Mouse (Mus musculus) C2C12 (cell line): ENCODE data around the gene Pet100. TPM values are rescaled to one million over a fixed set of nuclear protein-coding genes. Genes with fewer than 3 reads are reported as not detected.
A peak's percentile ranks its signal among the peaks of the same experiment; 100 is the strongest.

ENCODE experiments used
- H3K27me3 ChIP-seq: one replicate; pipeline ENCODE4 v1.6.1; 2011; ENCODE audit not compliant: control insufficient read depth, insufficient read depth, insufficient read length
- H3K36me3 ChIP-seq: one replicate; pipeline ENCODE4 v1.6.1; 2011; ENCODE audit not compliant: control insufficient read depth, insufficient read depth
- H3K4me3 ChIP-seq: one replicate; pipeline ENCODE4 v1.5.1; 2011; ENCODE audit warnings: mild to moderate bottlenecking, control low read depth; ENCODE audit not compliant: poor library complexity, insufficient read depth, severe bottlenecking
- H3K79me2 ChIP-seq: one replicate; pipeline ENCODE4 v1.6.1; 2011; ENCODE audit not compliant: control insufficient read depth, insufficient read depth
- H3K79me3 ChIP-seq: one replicate; pipeline ENCODE4 v1.6.1; 2011; ENCODE audit warnings: low read depth, control low read depth
- H3ac ChIP-seq: one replicate; pipeline ENCODE3; 2011; ENCODE audit warnings: low read depth; ENCODE audit not compliant: control insufficient read depth, insufficient read length
- CEBPB ChIP-seq: IDR thresholded peaks from one replicate; pipeline ENCODE4 v1.6.1; 2011; ENCODE audit warnings: low read depth, mild to moderate bottlenecking, control low read depth, moderate library complexity
- CTCF ChIP-seq: IDR thresholded peaks from one replicate; pipeline ENCODE4 v1.5.1; 2011; ENCODE audit not compliant: control insufficient read depth, insufficient read depth, insufficient read length
- FOSL1 ChIP-seq: IDR thresholded peaks from one replicate; pipeline ENCODE4 v1.8.0; 2011; ENCODE audit warnings: mild to moderate bottlenecking, low read length; ENCODE audit not compliant: poor library complexity, insufficient read depth, severe bottlenecking
- MAX ChIP-seq: IDR thresholded peaks from one replicate; pipeline ENCODE4 v1.6.1; 2011; ENCODE audit warnings: mild to moderate bottlenecking, control low read depth
- MYOD1 ChIP-seq: IDR thresholded peaks from one replicate; pipeline ENCODE4 v1.6.1; 2011; ENCODE audit warnings: low read depth; ENCODE audit not compliant: control insufficient read depth, insufficient read length
- MYOG ChIP-seq: IDR thresholded peaks from one replicate; pipeline ENCODE4 v1.6.1; 2011; ENCODE audit not compliant: control insufficient read depth, insufficient read length; ENCODE audit errors: extremely low read depth
- USF1 ChIP-seq: IDR thresholded peaks from one replicate; pipeline ENCODE4 v1.6.1; 2011; ENCODE audit warnings: low read depth, mild to moderate bottlenecking, control low read depth, moderate library complexity
- polyA plus RNA-seq: library from polyadenylated mRNA; unstranded; fragments of >200 nt; fragmentation: generic; extraction: Trizol; gene quantifications from one replicate; pipeline ENCODE4 v1.2.1, GENCODE M21; 2012; ENCODE audit warnings: missing spikeins

The Pet100 gene
- polyA plus RNA-seq, 1 experiment, result 55.4 TPM

DNA sequence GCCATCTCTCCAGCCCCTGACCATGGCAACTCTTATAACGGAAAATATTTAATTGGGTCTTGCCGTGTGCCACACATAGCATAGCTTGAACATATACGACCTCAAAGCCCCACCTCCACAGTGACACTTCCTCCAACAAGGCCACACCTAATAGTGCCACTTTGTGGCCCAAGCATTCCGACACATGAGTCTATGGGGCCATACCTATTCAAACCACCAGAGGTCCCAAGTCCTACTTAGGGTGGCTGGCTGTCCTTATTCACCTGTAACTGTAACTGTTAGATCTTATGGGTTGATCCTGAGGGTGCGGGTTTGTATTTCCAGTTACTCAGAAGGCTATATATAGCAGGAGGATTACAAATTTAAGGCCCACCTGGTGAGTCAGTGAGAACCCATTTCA lies 6.7 kb downstream of the Pet100 start:
- Histone ChIP-seq H3K4me3 (no peak overlapping the region), H3K36me3 (no peaks in the 10 kb centered on the region), H3K79me3 (no peaks in the 10 kb centered on the region), H3K27me3 (no peaks in the 10 kb centered on the region), H3ac (no peak overlapping the region), H3K79me2 (no peaks in the 10 kb centered on the region)
- TF ChIP-seq MYOD1 (no peak), USF1 (no peak), FOSL1 (no peak), MAX (no peak), MYOG (no peak), CEBPB (no peak), CTCF (no peak)

DNA sequence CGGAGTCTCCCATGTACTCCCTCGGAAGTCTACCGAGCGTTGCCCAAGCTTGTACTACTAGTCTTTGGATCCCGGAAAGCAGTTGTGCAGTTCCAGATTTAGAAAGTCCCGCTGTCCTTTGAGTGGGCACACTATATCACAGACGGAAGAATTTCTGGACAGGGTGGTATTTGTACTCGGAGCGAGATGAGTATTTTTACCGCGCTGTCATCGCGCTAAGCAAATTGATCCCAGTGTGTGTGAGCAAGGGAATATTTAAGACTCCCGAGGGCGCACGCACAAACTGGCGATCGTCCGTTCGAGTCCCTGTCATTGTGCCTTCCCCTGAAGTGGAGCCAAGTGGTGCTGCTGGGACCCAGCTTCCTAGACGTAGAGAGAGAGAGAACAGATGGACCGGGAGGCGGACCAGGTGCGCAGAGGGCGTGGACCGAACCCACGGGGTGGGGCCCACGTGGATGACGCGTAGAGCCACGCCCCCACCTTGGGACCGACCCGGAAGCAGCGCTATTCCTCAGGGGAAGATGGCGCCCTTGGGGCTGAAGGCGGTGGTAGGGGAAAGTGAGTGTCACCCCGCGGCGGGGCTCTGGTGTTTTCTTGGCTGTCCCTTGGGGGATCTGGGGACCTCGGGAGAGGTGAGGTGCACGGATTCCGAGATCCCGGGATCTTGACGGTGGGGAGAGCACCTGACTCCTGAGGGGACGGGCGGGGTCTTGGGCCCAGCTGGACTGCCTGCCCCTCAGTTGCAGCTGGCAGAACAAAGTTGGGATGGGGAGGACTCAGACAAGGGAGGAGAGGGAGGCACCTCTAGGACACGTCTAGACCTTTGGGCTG lies 9.5 kb downstream of the Pet100 start, which contains the start of gene Stxbp2:
Gene Stxbp2 (plus strand): TSS at position 309 of the 831 bp plus-strand sequence.
- no peaks in the 10 kb centered on the region for H3K79me2 ChIP-seq
- peak within 1 kb of the TSS; percentile 34 for H3K4me3 ChIP-seq
- no peak for TF ChIP-seq CTCF
- peak within 1 kb of the TSS; percentile 55 for H3ac ChIP-seq
- H3K27me3 ChIP-seq, result peaks cover 15% of the 10 kb centered on the region
- H3K79me3 ChIP-seq, result no peaks in the 10 kb centered on the region
- no peaks in the 10 kb centered on the region for H3K36me3 ChIP-seq

GRCm38 (mm10) chr8:3631478-3631875 lies 10.1 kb downstream of the Pet100 start:
- TF ChIP-seq MYOD1 (no peak), CEBPB (no peak), USF1 (no peak), MYOG (no peak), MAX (no peak), CTCF (no peak), FOSL1 (no peak)
- Histone ChIP-seq H3K79me2 (no peaks in the 10 kb centered on the region), H3K4me3 (peak overlapping the region; percentile 34), H3K36me3 (no peaks in the 10 kb centered on the region), H3ac (peak overlapping the region; percentile 55), H3K79me3 (no peaks in the 10 kb centered on the region), H3K27me3 (peaks cover 15% of the 10 kb centered on the region)

DNA sequence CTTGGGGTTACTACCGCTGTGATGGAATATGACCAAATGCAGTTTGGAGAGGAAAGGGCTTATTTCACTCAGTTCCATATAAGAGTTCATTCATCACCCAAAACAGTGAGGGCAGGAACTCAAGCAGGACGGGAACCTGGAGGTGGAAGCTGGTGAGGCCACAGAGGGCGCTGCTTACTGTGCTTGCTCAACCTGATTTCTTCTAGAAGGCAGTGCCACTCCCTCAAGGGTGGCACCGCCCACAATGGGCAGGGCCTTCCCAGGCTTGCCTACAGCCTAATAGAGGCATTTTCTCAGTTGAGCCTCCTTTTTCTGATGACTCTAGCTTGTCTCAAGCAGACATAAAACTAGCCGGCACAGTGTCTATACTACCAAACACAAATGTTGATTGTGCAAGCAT lies 24.5 kb downstream of the Pet100 start:
- peaks cover 12% of the 10 kb centered on the region for H3K27me3 ChIP-seq
- no peak overlapping the region for H3K4me3 ChIP-seq
- no peaks in the 10 kb centered on the region for H3K79me2 ChIP-seq
- H3K79me3 ChIP-seq, result no peaks in the 10 kb centered on the region
- TF ChIP-seq USF1 (no peak), MYOG (no peak), FOSL1 (no peak), CTCF (no peak), CEBPB (no peak), MAX (no peak), MYOD1 (no peak)
- H3ac ChIP-seq, result no peak overlapping the region
- H3K36me3 ChIP-seq, result no peaks in the 10 kb centered on the region

- Histone ChIP-seq H3K4me3 (no peak overlapping the region), H3K79me2 (no peaks in the 10 kb centered on the region), H3K27me3 (peaks cover 16% of the 10 kb centered on the region), H3K36me3 (no peaks in the 10 kb centered on the region), H3K79me3 (no peaks in the 10 kb centered on the region), H3ac (no peak overlapping the region)
- TF ChIP-seq MAX (no peak), CEBPB (no peak), MYOD1 (no peak), USF1 (no peak), CTCF (no peak), FOSL1 (no peak), MYOG (no peak)
Observed at GRCm38 (mm10) chr8:3646824-3647531, 25.6 kb downstream of the Pet100 start.
